7 mouse cellular contexts compared by ENCODE assay signal in the genomic region with DNA sequence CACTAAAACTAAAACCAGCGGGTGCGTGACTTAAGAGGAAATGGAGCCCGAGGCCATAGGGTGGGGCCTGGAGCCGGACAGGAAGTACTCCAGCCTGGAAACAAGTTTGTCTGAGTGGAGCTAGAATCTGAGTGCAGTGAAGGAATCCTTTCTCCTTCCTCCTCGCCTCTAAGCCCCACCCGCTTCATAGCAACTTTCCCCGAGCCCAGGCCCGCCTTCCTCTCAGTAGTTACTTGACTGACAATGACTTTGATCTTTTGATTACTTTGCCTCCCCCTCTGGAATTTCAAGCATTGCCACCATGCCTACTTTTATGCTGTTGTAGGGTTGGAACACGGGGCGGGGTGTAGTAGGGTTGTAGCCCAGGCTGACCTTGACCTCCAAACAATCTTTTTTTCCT. TPM values are rescaled to one million over a fixed set of nuclear protein-coding genes. Genes with fewer than 3 reads are reported as not detected.
DNase-seq lines count a peak whose midpoint lies in the region; ATAC-seq lines count a peak whose summit lies in the region.

No protein-coding gene starts in this region.

- H3K9ac ChIP-seq in intestine, embryonic 14.5 days (ENCODE audit: low read length): no peak overlapping the region
- 0 out of 2 replicates have a peak overlapping the region, but pooled peaks have one; percentile 11 for H3K9ac ChIP-seq in lung, embryonic 16.5 days (ENCODE audit: low read length)

- no peaks in the 10 kb centered on the region for H3K9me3 ChIP-seq in intestine, embryonic 14.5 days (ENCODE audit: control insufficient read depth, low read length)
- H3K9me3 ChIP-seq in lung, embryonic 16.5 days (ENCODE audit: control insufficient read depth, low read length): no peaks in the 10 kb centered on the region

- 0 out of 2 replicates have a peak, but pooled peaks have one; percentile 23 for ATAC-seq in intestine, embryonic 14.5 days (replicated peaks; ENCODE audit: low FRiP score, low TSS enrichment, low read depth)
- peak; percentile 96 for ATAC-seq in lung, embryonic 16.5 days (ENCODE audit: low read depth)

- H3K4me2 ChIP-seq in intestine, embryonic 14.5 days (ENCODE audit: low read length): no peak overlapping the region
- H3K4me2 ChIP-seq in lung, embryonic 16.5 days (ENCODE audit: low read depth, low read length): peak overlapping the region; percentile 40; the same call in 1 of the 2 replicates

- H3K27me3 ChIP-seq in intestine, embryonic 14.5 days (replicated peaks; ENCODE audit: control insufficient read depth, insufficient read depth, low read length): no peaks in the 10 kb centered on the region
- no peaks in the 10 kb centered on the region for H3K27me3 ChIP-seq in lung, embryonic 16.5 days (ENCODE audit: control insufficient read depth, insufficient read depth, low read depth, low read length)

- H3K36me3 ChIP-seq in intestine, embryonic 14.5 days (ENCODE audit: control insufficient read depth, insufficient read depth, low read length): no peaks in the 10 kb centered on the region
- no peaks in the 10 kb centered on the region for H3K36me3 ChIP-seq in lung, embryonic 16.5 days (ENCODE audit: control insufficient read depth, insufficient read depth, low read length)

- H3K27ac ChIP-seq in intestine, embryonic 14.5 days (ENCODE audit: low read depth): 0 out of 2 replicates have a peak overlapping the region, but pooled peaks have one; percentile 38
- H3K27ac ChIP-seq in lung, embryonic 16.5 days (ENCODE audit: low read length): peak overlapping the region; percentile 83

- 36% methylated on average over 10 of the region's 10 CpGs for WGBS in intestine, embryonic 14.5 days
- 16% methylated on average over 10 of the region's 10 CpGs for WGBS in lung, embryonic 16.5 days

- DNase-seq in ZHBTc4 (ENCODE audit: low read depth, low spot score): peak; percentile 99
- DNase-seq in embryo, embryonic 10.5 days (ENCODE audit: low spot score): peak; percentile 49
- DNase-seq in intestine, embryonic 14.5 days (ENCODE audit: low spot score): no peak
- no peak for DNase-seq in MN1 (ENCODE audit: low spot score)
- no peak for DNase-seq in spleen, adult 18-20 months
- DNase-seq in cerebellum, adult 11 months: no peak

- 0 out of 2 replicates have a peak, but pooled peaks cover 4% of the 10 kb centered on the region for H3K4me1 ChIP-seq in intestine, embryonic 14.5 days (replicated peaks; ENCODE audit: control insufficient read depth, insufficient read depth, low read length)
- H3K4me1 ChIP-seq in lung, embryonic 16.5 days (replicated peaks; ENCODE audit: control insufficient read depth, insufficient read depth, low read length): peaks cover 3% of the 10 kb centered on the region; the same call in 1 of the 2 replicates

- no peak overlapping the region for H3K4me3 ChIP-seq in intestine, embryonic 14.5 days (ENCODE audit: low read depth, low read length)
- H3K4me3 ChIP-seq in lung, embryonic 16.5 days (ENCODE audit: low read length): no peak overlapping the region

RNA-seq across cellular contexts. Expression of a gene that starts 21.0 kb away (rescaled TPM):
- 54.0 and 62.3 TPM in 2 replicates for polyA plus RNA-seq in intestine, embryonic 14.5 days (2014; fragmentation: Nextera tagmentation; extraction: Ambion mirVana)
- 59.0 and 59.4 TPM in 2 replicates for polyA plus RNA-seq in lung, embryonic 16.5 days (2015; fragmentation: Nextera tagmentation; extraction: Ambion mirVana)

Comparison
In these comparisons a context has a peak if more than half of its experiments do, and no peak if none do; other contexts are left out.
1. DNase-seq: peak in ZHBTc4 (single experiment) and embryo, embryonic 10.5 days (single experiment); none in intestine, embryonic 14.5 days (single experiment), MN1 (single experiment), spleen, adult 18-20 months (0 of 2) and cerebellum, adult 11 months (single experiment).